Mouse (Mus musculus) liver, embryonic 11.5 days (tissue): ENCODE results near the gene Lenep. TPM values are rescaled to one million over a fixed set of nuclear protein-coding genes. Genes with fewer than 3 reads are reported as not detected.

Experiments used
- ATAC-seq: fragments of 200-750 bp; cut with Nextera tagmentation; replicated peaks from 2 replicates; pipeline ENCODE4 v1.8.0; 2017; ENCODE audit warnings: moderate number of reproducible peaks, mild to moderate bottlenecking, moderate TSS enrichment, moderate library complexity; ENCODE audit not compliant: low FRiP score
- DNase-seq: peaks from one replicate; pipeline ENCODE4 v3.0.0-alpha.2; 2017; ENCODE audit warnings: low spot score
- H3K27ac ChIP-seq: fragments of 300-500 bp; sonication (generic); 2 replicates; pipeline ENCODE4 v1.5.1; 2014; ENCODE audit warnings: mild to moderate bottlenecking, low read depth, low read length, control low read depth
- H3K27me3 ChIP-seq: fragments of 300-500 bp; sonication (generic); replicated peaks from 2 replicates; pipeline ENCODE4 v1.6.1; 2014; ENCODE audit warnings: low read length, mixed read lengths; ENCODE audit not compliant: control insufficient read depth, insufficient read depth
- H3K36me3 ChIP-seq: fragments of 300-500 bp; sonication (generic); 2 replicates; pipeline ENCODE4 v1.6.1; 2014; ENCODE audit warnings: mild to moderate bottlenecking, low read length, moderate library complexity, mixed read lengths; ENCODE audit not compliant: control insufficient read depth, insufficient read depth
- H3K4me1 ChIP-seq: fragments of 300-500 bp; sonication (generic); replicated peaks from 2 replicates; pipeline ENCODE4 v1.6.1; 2014; ENCODE audit warnings: low read length, mixed read lengths; ENCODE audit not compliant: control insufficient read depth, insufficient read depth
- H3K4me2 ChIP-seq: fragments of 300-500 bp; sonication (generic); 2 replicates; pipeline ENCODE4 v1.6.1; 2014; ENCODE audit warnings: mild to moderate bottlenecking, control low read depth, moderate library complexity
- H3K4me3 ChIP-seq: fragments of 300-500 bp; sonication (generic); 2 replicates; pipeline ENCODE4 v1.5.1; 2014; ENCODE audit warnings: low read depth, low read length, control low read depth
- H3K9ac ChIP-seq: fragments of 300-500 bp; sonication (generic); 2 replicates; pipeline ENCODE4 v1.6.1; 2014; ENCODE audit warnings: low read depth, low read length, control low read depth
- H3K9me3 ChIP-seq: fragments of 300-500 bp; sonication (generic); 2 replicates; pipeline ENCODE4 v1.6.1; 2016; ENCODE audit warnings: low read length, inconsistent platforms, mixed read lengths; ENCODE audit not compliant: control insufficient read depth
- WGBS: fragments of 180-500 bp; shearing (Covaris S2); extraction: QIAGEN DNeasy Blood & Tissue Kit; methylation state at CpG from one replicate; pipeline ENCODE4 v1.1.7; 2014; 5-methylcytosine and 5-hydroxymethylcytosine counted together
- polyA plus RNA-seq: library from polyadenylated mRNA; unstranded; fragments of >200 nt; fragmentation: Nextera tagmentation; extraction: Ambion mirVana; gene quantifications from 2 replicates; pipeline ENCODE4 v1.2.1, GENCODE M21; 2014

Gene Lenep
- polyA plus RNA-seq, 1 experiment from 2014 or later: not detected

DNA sequence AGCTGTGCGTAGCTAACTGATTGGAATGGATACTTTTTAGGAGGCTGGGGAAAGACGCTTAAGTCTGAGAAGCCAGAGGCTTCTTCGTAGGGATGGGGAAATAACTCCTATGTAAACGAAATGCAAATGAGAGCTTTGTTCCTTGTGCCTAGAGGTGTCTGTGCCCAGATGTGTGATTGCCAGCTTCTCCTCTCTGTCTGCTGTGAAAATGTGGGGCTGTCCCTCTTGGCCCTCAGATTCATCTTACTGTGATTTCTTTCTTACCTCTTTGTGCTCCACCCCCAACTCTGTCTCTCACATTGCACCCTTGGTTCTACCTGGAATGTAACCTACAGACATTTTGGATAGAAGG is 6.0 kb downstream of the Lenep start:
- Histone ChIP-seq H3K4me2 (peak overlapping the region; percentile 99), H3K36me3 (no peaks in the 10 kb centered on the region), H3K9ac (peak overlapping the region; percentile 66; the same call in 1 of the 2 replicates), H3K4me3 (peak overlapping the region; percentile 64), H3K27ac (no peak overlapping the region), H3K27me3 (no peaks in the 10 kb centered on the region; the same call in 1 of the 2 replicates), H3K4me1 (peaks cover 23% of the 10 kb centered on the region), H3K9me3 (no peaks in the 10 kb centered on the region)
- WGBS: 0% methylated on average over 4 of the region's 4 CpGs
- no peak for DNase-seq
- ATAC-seq: no peak

GRCm38 (mm10) chr3:89395806-89396653 is 6.6 kb downstream of the Lenep start:
- DNase-seq (peak; percentile 70), ATAC-seq (0 out of 2 replicates have a peak, but pooled peaks have one; percentile 18)
- Histone ChIP-seq H3K27me3 (no peaks in the 10 kb centered on the region; the same call in 1 of the 2 replicates), H3K36me3 (no peaks in the 10 kb centered on the region), H3K4me2 (peak overlapping the region; percentile 99), H3K4me3 (peak overlapping the region; percentile 64), H3K4me1 (peaks cover 29% of the 10 kb centered on the region), H3K27ac (no peak overlapping the region), H3K9me3 (no peaks in the 10 kb centered on the region), H3K9ac (peak overlapping the region; percentile 66)
- under 1% methylated on average over 41 of the region's 44 CpGs for WGBS

DNA sequence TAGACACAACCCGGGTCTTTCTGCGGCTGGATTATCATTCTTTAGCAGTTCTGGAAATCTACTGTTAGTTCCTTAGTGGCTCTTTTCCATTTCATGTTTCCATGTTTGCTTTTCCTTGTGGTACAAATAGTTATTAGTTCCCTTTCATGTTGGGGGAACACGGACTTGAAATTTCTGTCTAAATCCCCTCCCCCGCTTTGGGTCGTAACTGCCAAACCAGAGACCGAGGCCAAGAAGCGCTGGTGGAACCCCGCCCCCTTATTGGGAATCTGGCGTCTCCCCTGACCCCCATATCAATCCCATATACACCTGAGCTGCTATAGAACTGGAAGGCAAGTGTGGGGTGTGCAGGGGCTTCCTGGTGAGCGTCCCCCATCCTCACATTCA is 7.2 kb downstream of the Lenep start:
- no peaks in the 10 kb centered on the region; the same call in 1 of the 2 replicates for H3K27me3 ChIP-seq
- peak overlapping the region; percentile 64 for H3K4me3 ChIP-seq
- WGBS: 1% methylated on average over 10 of the region's 10 CpGs
- H3K9ac ChIP-seq: peak overlapping the region; percentile 70
- DNase-seq (no peak), ATAC-seq (no peak)
- H3K27ac ChIP-seq: peak overlapping the region; percentile 2; the same call in 1 of the 2 replicates
- no peaks in the 10 kb centered on the region for H3K36me3 ChIP-seq
- H3K4me2 ChIP-seq: peak overlapping the region; percentile 99
- H3K9me3 ChIP-seq: no peaks in the 10 kb centered on the region
- H3K4me1 ChIP-seq: peaks cover 35% of the 10 kb centered on the region

DNA sequence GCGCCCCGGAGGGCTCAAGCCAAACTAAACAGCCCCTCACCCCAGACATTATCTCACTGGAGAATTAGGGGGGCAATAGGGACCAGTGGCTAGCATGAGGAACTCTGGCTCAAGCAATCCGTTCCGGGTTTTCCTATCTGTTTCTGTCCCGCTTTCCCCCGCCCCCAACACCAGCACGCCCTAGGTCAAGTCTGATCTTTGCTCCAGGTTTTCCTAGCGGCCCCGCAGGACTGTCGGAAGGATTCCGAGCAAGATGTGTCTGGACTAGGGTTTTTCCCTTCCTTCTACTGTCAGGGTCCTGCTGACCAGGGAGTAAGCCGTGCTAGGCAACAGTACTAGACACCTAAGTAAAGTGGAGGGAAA is 7.7 kb downstream of the Lenep start:
- Histone ChIP-seq H3K36me3 (no peaks in the 10 kb centered on the region), H3K27ac (peak overlapping the region; percentile 88), H3K4me1 (peaks cover 35% of the 10 kb centered on the region)

GRCm38 (mm10) chr3:89394006-89394893 is 8.3 kb downstream of the Lenep start, which contains the start of gene Zbtb7b:
TSS of gene Zbtb7b (minus strand) at chr3:89394776.
- H3K4me1 ChIP-seq: peaks cover 38% of the 10 kb centered on the region
- ATAC-seq (peak; percentile 66), DNase-seq (peak; percentile 81)
- no peaks in the 10 kb centered on the region; the same call in 1 of the 2 replicates for H3K27me3 ChIP-seq
- H3K9me3 ChIP-seq: no peaks in the 10 kb centered on the region
- no peaks in the 10 kb centered on the region for H3K36me3 ChIP-seq
- H3K4me2 ChIP-seq: peak within 1 kb of the TSS; percentile 99
- peak within 1 kb of the TSS; percentile 88 for H3K27ac ChIP-seq
- H3K9ac ChIP-seq: peak within 1 kb of the TSS; percentile 70
- H3K4me3 ChIP-seq: peak within 1 kb of the TSS; percentile 64
- under 1% methylated on average over 38 of the region's 42 CpGs for WGBS

More for the DNA sequence above, 7.7 kb downstream of the Lenep start:
- WGBS: under 1% methylated on average over 12 of the region's 12 CpGs
- H3K9me3 ChIP-seq: no peaks in the 10 kb centered on the region
- ATAC-seq: peak; percentile 24; the same call in 1 of the 2 replicates
- H3K4me3 ChIP-seq: peak overlapping the region; percentile 64
- peak; percentile 80 for DNase-seq
- peak overlapping the region; percentile 99 for H3K4me2 ChIP-seq
- H3K9ac ChIP-seq: peak overlapping the region; percentile 70
- no peaks in the 10 kb centered on the region; the same call in 1 of the 2 replicates for H3K27me3 ChIP-seq

DNA sequence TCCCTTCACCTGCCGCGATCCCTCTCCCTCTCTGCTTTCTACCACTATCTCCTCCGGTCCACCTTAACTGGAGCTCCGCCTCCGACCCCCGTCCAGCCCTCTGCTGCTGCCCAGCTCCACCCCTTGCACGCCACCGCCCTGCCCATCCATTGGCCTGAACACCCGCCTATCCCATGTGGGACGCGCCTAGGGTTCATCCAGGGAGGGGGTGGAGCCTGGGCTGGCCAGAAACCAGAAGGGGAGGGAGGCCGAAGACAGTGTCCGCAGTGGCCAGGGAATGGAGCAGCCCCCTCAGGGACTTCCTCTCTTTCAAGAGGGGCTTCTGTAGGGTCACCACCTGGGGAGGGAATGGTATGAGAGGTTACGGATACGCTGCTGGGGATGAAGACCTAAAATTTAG is 9.0 kb downstream of the Lenep start:
- H3K27ac ChIP-seq: peak overlapping the region; percentile 88
- under 1% methylated on average over 15 of the region's 15 CpGs for WGBS
- peaks cover 38% of the 10 kb centered on the region for H3K4me1 ChIP-seq
- no peaks in the 10 kb centered on the region for H3K9me3 ChIP-seq
- peak overlapping the region; percentile 99 for H3K4me2 ChIP-seq
- ATAC-seq (peak; percentile 92), DNase-seq (peak; percentile 96)
- H3K36me3 ChIP-seq: no peaks in the 10 kb centered on the region
- H3K4me3 ChIP-seq: peak overlapping the region; percentile 64
- no peaks in the 10 kb centered on the region; the same call in 1 of the 2 replicates for H3K27me3 ChIP-seq
- peak overlapping the region; percentile 70 for H3K9ac ChIP-seq

DNA sequence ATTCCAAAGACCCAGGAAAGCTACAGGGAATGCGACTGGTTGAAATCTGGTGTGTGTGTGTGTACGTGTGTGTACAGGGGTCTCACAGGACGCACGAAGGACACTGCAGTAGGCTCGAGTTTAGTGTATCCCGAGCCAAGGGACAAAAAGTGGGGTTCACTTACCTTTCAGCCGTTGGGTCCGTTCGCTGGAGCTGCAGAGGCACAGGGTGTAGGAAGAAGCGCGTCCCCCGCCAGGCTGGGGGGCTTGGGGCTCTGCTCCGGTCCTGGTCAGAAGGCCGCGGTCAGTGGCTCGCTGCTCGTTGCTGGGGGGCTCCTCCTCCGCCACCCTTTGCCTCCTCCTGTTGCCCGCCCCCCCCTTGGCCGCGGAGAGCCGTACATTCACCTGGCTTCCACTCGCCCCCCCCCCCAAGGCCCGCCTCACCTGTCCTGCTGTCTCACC is 9.7 kb downstream of the Lenep start:
- H3K36me3 ChIP-seq: no peaks in the 10 kb centered on the region
- peak overlapping the region; percentile 61 for H3K9ac ChIP-seq
- no peaks in the 10 kb centered on the region; the same call in 1 of the 2 replicates for H3K27me3 ChIP-seq
- peak overlapping the region; percentile 43; the same call in 1 of the 2 replicates for H3K27ac ChIP-seq
- no peaks in the 10 kb centered on the region for H3K9me3 ChIP-seq
- H3K4me1 ChIP-seq: peaks cover 45% of the 10 kb centered on the region
- H3K4me3 ChIP-seq: peak overlapping the region; percentile 64
- peak overlapping the region; percentile 99 for H3K4me2 ChIP-seq
- peak; percentile 59 for DNase-seq
- no peak for ATAC-seq
- under 1% methylated on average over 23 of the region's 24 CpGs for WGBS
